Mouse (Mus musculus): ENCODE data around the gene Pgf. TPM values are rescaled to one million over a fixed set of nuclear protein-coding genes. Genes with fewer than 3 reads are reported as not detected.

The Pgf gene
- polyA plus RNA-seq, 1 experiment from 2014 or later, result 19.2 TPM

DNA sequence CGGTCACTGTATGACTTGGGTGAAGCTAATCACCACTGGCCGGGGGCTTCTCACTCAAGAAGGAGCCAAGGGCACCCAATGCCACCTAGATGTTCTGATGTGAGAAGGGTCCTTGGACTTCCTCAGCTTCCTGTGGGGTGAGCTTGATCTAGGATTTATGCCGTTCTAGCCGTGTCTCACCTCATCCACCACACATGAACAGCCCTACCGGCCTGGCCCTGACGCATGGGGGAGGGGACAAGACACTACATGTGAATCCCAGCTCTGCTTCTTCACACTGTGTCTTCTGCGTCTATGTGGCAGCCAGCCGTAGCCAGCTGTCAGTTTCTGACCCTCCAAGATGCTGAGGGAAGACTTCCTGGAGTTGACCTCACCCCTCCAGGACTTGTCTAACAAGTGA is 18.8 kb downstream of the Pgf start:
- DNase-seq (ENCODE audit: low spot score) (no peak), ATAC-seq (replicated peaks; ENCODE audit: low FRiP score, low TSS enrichment, low read depth) (no peak)
- H3K4me3 ChIP-seq (ENCODE audit: low read depth, low read length), result no peak overlapping the region
- no peak overlapping the region for H3K9ac ChIP-seq (ENCODE audit: low read length)
- H3K27me3 ChIP-seq (replicated peaks; ENCODE audit: control insufficient read depth, insufficient read depth, low read length), result no peaks in the 10 kb centered on the region
- H3K36me3 ChIP-seq (ENCODE audit: control insufficient read depth, insufficient read depth, low read length), result no peaks in the 10 kb centered on the region
- 82% methylated on average over 8 of the region's 8 CpGs for WGBS
- H3K4me1 ChIP-seq (replicated peaks; ENCODE audit: control insufficient read depth, insufficient read depth, low read length), result 0 out of 2 replicates have a peak, but pooled peaks cover 3% of the 10 kb centered on the region
- H3K4me2 ChIP-seq (ENCODE audit: low read length), result no peak overlapping the region
- H3K9me3 ChIP-seq (ENCODE audit: control insufficient read depth, low read length), result no peaks in the 10 kb centered on the region
- no peak overlapping the region for H3K27ac ChIP-seq (ENCODE audit: low read depth)

DNA sequence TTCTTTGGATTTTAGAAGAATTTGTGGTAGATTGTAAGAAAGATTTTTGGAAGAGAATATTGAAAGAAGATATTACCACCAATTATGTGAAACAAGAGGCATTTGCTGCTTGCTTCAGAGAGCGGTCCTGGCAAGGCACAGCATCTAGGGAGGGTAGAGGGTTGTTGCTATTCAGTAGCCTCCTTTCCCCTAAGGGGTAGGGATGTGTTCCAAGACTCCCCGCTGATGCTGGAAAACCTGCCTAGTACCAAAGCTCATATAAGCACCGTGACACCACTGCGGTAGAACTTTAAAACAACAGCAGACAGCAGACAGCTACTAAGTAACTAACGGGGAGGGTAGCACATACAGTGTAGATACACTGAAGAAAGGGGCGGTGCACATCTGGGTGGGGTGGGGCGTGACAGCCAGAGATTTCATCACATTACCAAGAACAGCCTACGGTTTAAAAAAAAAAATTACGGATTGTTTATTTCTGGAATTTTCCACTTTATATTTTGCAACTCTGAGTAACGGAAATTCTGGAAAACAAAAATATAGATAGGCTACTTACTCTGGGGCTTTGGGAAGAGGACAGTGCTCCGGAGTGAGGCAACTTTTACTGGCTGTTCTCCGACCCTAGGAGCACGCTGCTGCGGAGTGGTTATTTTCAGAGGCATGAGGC is 19.7 kb downstream of the Pgf start:
- no peak for DNase-seq (ENCODE audit: low spot score)
- WGBS, result 87% methylated on average over 14 of the region's 14 CpGs

DNA sequence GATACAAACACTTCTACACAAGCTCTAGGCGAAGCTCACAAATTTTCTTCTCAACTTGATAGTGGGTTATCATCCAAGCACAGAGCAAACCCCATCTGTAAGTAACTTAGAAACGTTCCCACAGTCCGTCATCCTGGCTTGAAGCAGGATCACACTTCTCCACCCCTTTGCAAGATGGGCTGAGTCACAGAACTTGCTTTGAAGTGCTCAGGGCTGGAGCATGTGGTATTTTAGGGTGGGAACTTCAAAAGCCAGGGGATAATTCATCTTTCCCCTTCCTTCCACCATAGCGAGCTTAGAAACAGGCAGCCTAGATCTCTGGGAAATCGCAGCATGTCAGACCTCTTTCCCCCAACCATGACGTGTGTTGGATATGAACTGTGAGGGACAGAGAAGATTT is 21.3 kb downstream of the Pgf start:
- Histone ChIP-seq H3K4me2 (ENCODE audit: low read length) (no peak overlapping the region), H3K36me3 (ENCODE audit: control insufficient read depth, insufficient read depth, low read length) (no peaks in the 10 kb centered on the region), H3K4me3 (ENCODE audit: low read depth, low read length) (no peak overlapping the region), H3K27ac (ENCODE audit: low read depth) (no peak overlapping the region), H3K9ac (ENCODE audit: low read length) (no peak overlapping the region), H3K27me3 (replicated peaks; ENCODE audit: control insufficient read depth, insufficient read depth, low read length) (peaks cover 4% of the 10 kb centered on the region; the same call in 1 of the 2 replicates), H3K9me3 (ENCODE audit: control insufficient read depth, low read length) (no peaks in the 10 kb centered on the region), H3K4me1 (replicated peaks; ENCODE audit: control insufficient read depth, insufficient read depth, low read length) (0 out of 2 replicates have a peak, but pooled peaks cover 3% of the 10 kb centered on the region)
- ATAC-seq (replicated peaks; ENCODE audit: low FRiP score, low TSS enrichment, low read depth), result 0 out of 2 replicates have a peak, but pooled peaks have one; percentile 36
- WGBS, result 16% methylated on average over 6 of the region's 6 CpGs
- DNase-seq (ENCODE audit: low spot score), result no peak

More for the DNA sequence above, 19.7 kb downstream of the Pgf start:
- Histone ChIP-seq H3K9me3 (ENCODE audit: control insufficient read depth, low read length) (no peaks in the 10 kb centered on the region), H3K4me2 (ENCODE audit: low read length) (no peak overlapping the region), H3K9ac (ENCODE audit: low read length) (no peak overlapping the region), H3K27ac (ENCODE audit: low read depth) (no peak overlapping the region), H3K4me3 (ENCODE audit: low read depth, low read length) (no peak overlapping the region), H3K27me3 (replicated peaks; ENCODE audit: control insufficient read depth, insufficient read depth, low read length) (no peaks in the 10 kb centered on the region), H3K36me3 (ENCODE audit: control insufficient read depth, insufficient read depth, low read length) (no peaks in the 10 kb centered on the region), H3K4me1 (replicated peaks; ENCODE audit: control insufficient read depth, insufficient read depth, low read length) (0 out of 2 replicates have a peak, but pooled peaks cover 3% of the 10 kb centered on the region)
- ATAC-seq (replicated peaks; ENCODE audit: low FRiP score, low TSS enrichment, low read depth), result no peak

DNA sequence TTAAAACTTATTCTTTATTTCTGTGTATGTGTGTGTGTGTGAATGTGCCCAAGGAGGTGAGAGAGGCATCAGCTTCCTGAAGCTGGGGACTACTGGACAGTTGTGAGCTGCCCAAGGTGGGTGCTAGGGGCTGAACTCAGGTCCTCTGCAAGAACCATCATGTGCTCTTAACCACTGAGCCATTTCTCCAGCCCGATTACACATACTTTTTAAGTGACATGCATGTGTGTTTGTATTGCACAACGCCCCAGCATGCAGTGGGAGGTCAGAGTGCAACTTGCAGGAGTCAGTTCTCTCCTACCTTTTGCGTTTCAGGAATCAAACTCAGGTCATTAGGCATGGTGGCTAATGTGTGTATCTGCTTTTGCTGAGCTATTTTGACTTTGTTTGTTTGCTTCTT is 24.6 kb downstream of the Pgf start:
- Histone ChIP-seq H3K4me2 (ENCODE audit: low read length) (no peak overlapping the region), H3K9ac (ENCODE audit: low read length) (no peak overlapping the region), H3K4me1 (replicated peaks; ENCODE audit: control insufficient read depth, insufficient read depth, low read length) (0 out of 2 replicates have a peak, but pooled peaks cover 3% of the 10 kb centered on the region), H3K27ac (ENCODE audit: low read depth) (no peak overlapping the region), H3K9me3 (ENCODE audit: control insufficient read depth, low read length) (no peaks in the 10 kb centered on the region), H3K4me3 (ENCODE audit: low read depth, low read length) (no peak overlapping the region), H3K36me3 (ENCODE audit: control insufficient read depth, insufficient read depth, low read length) (no peaks in the 10 kb centered on the region), H3K27me3 (replicated peaks; ENCODE audit: control insufficient read depth, insufficient read depth, low read length) (peaks cover 17% of the 10 kb centered on the region; the same call in 1 of the 2 replicates)
- DNase-seq (ENCODE audit: low spot score) (no peak), ATAC-seq (replicated peaks; ENCODE audit: low FRiP score, low TSS enrichment, low read depth) (no peak)
- 72% methylated on average over 3 of the region's 3 CpGs for WGBS

DNA sequence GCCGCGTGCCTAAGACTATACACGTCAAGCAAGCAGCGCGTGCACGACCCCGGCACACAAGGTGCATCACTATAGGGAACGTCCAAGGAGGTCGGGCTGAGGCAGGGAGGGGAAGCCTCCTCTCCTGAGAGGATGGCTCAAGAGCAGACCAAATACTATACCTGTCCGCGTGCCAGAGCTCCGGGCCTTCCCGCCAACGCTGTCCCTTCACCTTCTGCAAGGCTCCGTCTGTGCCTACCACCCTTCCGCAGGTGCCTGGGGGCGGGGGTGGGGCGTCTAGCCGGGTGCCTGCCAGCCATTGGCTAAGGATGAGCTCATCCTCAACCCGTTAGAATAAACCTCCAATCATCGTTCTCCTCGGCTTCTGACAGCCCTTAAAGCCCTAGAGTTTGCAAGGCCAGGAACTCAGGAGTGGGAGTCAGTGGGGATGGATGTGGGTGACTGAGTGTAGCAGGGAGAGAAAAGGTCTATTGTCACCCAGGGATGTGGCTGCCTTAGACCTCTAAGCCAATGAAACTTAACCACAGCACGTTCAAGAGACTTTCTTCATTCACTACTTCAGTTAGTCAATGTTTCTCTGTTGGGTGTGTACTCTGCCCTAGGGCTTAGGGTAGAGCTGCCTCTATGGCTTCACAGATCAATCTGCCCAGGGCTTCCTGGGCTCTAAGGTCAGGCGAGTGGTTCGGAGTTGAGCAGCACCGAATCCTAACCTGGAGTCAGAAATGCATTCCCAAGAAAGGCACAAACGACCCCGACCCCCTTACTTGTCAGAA is 26.4 kb downstream of the Pgf start, which contains the start of gene Rps6kl1:
Gene Rps6kl1, minus strand, starts transcription at position 263 of the 773 bp plus-strand sequence.
- peak within 1 kb of the TSS; percentile 12 for H3K4me3 ChIP-seq (ENCODE audit: low read depth, low read length)
- peak within 1 kb of the TSS; percentile 39 for H3K4me2 ChIP-seq (ENCODE audit: low read length)
- 14% methylated on average over 28 of the region's 28 CpGs for WGBS
- no peaks in the 10 kb centered on the region for H3K9me3 ChIP-seq (ENCODE audit: control insufficient read depth, low read length)
- H3K4me1 ChIP-seq (replicated peaks; ENCODE audit: control insufficient read depth, insufficient read depth, low read length), result 0 out of 2 replicates have a peak, but pooled peaks cover 11% of the 10 kb centered on the region
- no peaks in the 10 kb centered on the region for H3K36me3 ChIP-seq (ENCODE audit: control insufficient read depth, insufficient read depth, low read length)
- no peak within 1 kb of the TSS for H3K27ac ChIP-seq (ENCODE audit: low read depth)
- no peak within 1 kb of the TSS for H3K9ac ChIP-seq (ENCODE audit: low read length)
- H3K27me3 ChIP-seq (replicated peaks; ENCODE audit: control insufficient read depth, insufficient read depth, low read length), result peaks cover 17% of the 10 kb centered on the region; the same call in 1 of the 2 replicates
- DNase-seq (ENCODE audit: low spot score) (peak; percentile 69), ATAC-seq (replicated peaks; ENCODE audit: low FRiP score, low TSS enrichment, low read depth) (peak; percentile 84)

DNA sequence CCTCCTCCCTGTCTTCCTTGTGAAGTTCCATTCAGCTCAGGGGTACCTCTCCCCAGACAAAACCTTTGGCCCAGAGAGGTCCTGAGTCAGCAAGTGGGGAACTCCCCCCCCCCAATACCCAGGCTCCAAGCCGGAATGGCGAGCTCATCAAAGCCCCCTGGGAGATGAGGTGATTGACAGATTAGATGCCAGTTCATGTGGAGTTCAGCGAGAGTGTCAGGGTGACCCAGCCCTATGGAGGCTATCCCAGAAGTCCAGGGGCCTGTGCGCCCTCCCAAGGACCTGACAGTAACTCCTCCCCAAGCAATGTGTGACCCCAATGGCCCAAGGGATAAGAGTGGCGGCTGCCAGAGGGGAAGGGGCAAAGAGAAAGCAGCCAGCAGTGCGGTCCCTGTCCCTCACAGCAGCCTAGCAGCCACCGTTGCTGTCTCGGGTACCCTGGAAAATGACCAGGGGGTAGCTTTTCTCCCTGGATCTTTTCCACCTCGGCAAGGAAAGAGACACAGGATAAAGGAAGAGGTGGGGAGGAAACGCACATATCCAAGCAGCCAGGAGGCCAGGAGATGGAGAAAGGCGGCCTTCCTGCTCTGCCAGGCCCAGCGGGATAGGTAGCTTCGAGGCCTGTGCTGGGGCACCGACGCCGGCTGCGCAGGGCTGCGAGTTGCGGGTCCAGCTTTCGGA is 27.1 kb downstream of the Pgf start:
- Histone ChIP-seq H3K9ac (ENCODE audit: low read length) (no peak overlapping the region), H3K36me3 (ENCODE audit: control insufficient read depth, insufficient read depth, low read length) (no peaks in the 10 kb centered on the region), H3K4me1 (replicated peaks; ENCODE audit: control insufficient read depth, insufficient read depth, low read length) (0 out of 2 replicates have a peak, but pooled peaks cover 14% of the 10 kb centered on the region), H3K4me2 (ENCODE audit: low read length) (peak overlapping the region; percentile 39), H3K27me3 (replicated peaks; ENCODE audit: control insufficient read depth, insufficient read depth, low read length) (peaks cover 17% of the 10 kb centered on the region; the same call in 1 of the 2 replicates), H3K9me3 (ENCODE audit: control insufficient read depth, low read length) (no peaks in the 10 kb centered on the region), H3K4me3 (ENCODE audit: low read depth, low read length) (peak overlapping the region; percentile 12), H3K27ac (ENCODE audit: low read depth) (no peak overlapping the region)
- 14% methylated on average over 20 of the region's 20 CpGs for WGBS
- DNase-seq (ENCODE audit: low spot score) (no peak), ATAC-seq (replicated peaks; ENCODE audit: low FRiP score, low TSS enrichment, low read depth) (no peak)

DNA sequence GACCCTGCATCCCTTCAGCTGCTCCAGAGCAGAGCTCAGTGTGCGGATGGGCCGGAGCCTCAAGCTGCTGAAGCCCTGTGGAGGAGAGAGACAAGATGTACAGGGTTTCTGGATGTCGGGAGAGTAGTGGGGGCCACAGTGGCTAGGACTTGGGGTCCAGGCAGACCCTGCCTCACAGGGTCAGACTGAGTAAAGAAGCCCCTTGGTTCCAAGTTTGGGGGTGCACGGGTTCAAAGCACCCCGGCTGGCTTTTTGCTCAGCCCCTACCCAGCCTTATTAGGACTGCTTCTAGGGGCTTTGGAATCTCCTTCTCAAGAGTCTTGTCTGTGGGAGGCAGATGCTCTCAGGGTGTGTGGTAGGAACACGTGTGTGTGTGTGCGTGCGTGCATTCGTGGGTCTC is 30.7 kb downstream of the Pgf start:
- WGBS, result 79% methylated on average over 9 of the region's 9 CpGs
- H3K27ac ChIP-seq (ENCODE audit: low read depth), result no peak overlapping the region
- H3K9ac ChIP-seq (ENCODE audit: low read length), result no peak overlapping the region
- DNase-seq (ENCODE audit: low spot score) (no peak), ATAC-seq (replicated peaks; ENCODE audit: low FRiP score, low TSS enrichment, low read depth) (no peak)
- H3K36me3 ChIP-seq (ENCODE audit: control insufficient read depth, insufficient read depth, low read length), result no peaks in the 10 kb centered on the region
- H3K4me1 ChIP-seq (replicated peaks; ENCODE audit: control insufficient read depth, insufficient read depth, low read length), result 0 out of 2 replicates have a peak, but pooled peaks cover 12% of the 10 kb centered on the region
- no peak overlapping the region for H3K4me3 ChIP-seq (ENCODE audit: low read depth, low read length)
- H3K27me3 ChIP-seq (replicated peaks; ENCODE audit: control insufficient read depth, insufficient read depth, low read length), result peaks cover 17% of the 10 kb centered on the region; the same call in 1 of the 2 replicates
- no peak overlapping the region for H3K4me2 ChIP-seq (ENCODE audit: low read length)
- H3K9me3 ChIP-seq (ENCODE audit: control insufficient read depth, low read length), result no peaks in the 10 kb centered on the region

DNA sequence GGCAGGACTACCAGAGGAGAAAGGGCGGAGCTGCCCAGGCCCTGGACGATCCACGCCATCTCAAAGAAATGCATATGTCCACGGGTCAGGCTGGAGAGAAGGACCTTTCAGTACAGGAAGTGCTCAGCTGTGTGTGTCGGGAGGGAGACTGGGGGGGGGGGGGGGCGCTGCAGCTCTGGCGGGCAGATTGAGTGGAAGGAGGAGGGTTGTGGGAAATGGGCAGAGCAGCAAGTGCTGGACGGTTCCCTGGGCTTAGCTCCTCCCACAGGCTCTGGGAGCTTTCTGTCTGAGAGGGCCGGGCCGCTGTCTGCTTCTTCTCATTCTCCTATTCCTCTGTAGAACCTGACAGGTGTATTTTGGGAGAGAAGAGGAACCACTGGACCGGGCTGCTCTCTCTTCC is 31.2 kb downstream of the Pgf start:
- no peak for DNase-seq (ENCODE audit: low spot score)
- no peak overlapping the region for H3K4me2 ChIP-seq (ENCODE audit: low read length)
- ATAC-seq (replicated peaks; ENCODE audit: low FRiP score, low TSS enrichment, low read depth), result no peak; the same call in 1 of the 2 replicates
- H3K27ac ChIP-seq (ENCODE audit: low read depth), result no peak overlapping the region
- 0 out of 2 replicates have a peak, but pooled peaks cover 12% of the 10 kb centered on the region for H3K4me1 ChIP-seq (replicated peaks; ENCODE audit: control insufficient read depth, insufficient read depth, low read length)
- no peak overlapping the region for H3K9ac ChIP-seq (ENCODE audit: low read length)
- H3K4me3 ChIP-seq (ENCODE audit: low read depth, low read length), result no peak overlapping the region
- 19% methylated on average over 11 of the region's 11 CpGs for whole genome bisulfite sequencing
- H3K36me3 ChIP-seq (ENCODE audit: control insufficient read depth, insufficient read depth, low read length), result no peaks in the 10 kb centered on the region
- peaks cover 14% of the 10 kb centered on the region; the same call in 1 of the 2 replicates for H3K27me3 ChIP-seq (replicated peaks; ENCODE audit: control insufficient read depth, insufficient read depth, low read length)
- H3K9me3 ChIP-seq (ENCODE audit: control insufficient read depth, low read length), result no peaks in the 10 kb centered on the region

All from intestine, embryonic 14.5 days (tissue).